Mouse (Mus musculus): ENCODE results near the gene Tnfrsf14.

The Tnfrsf14 gene

DNA sequence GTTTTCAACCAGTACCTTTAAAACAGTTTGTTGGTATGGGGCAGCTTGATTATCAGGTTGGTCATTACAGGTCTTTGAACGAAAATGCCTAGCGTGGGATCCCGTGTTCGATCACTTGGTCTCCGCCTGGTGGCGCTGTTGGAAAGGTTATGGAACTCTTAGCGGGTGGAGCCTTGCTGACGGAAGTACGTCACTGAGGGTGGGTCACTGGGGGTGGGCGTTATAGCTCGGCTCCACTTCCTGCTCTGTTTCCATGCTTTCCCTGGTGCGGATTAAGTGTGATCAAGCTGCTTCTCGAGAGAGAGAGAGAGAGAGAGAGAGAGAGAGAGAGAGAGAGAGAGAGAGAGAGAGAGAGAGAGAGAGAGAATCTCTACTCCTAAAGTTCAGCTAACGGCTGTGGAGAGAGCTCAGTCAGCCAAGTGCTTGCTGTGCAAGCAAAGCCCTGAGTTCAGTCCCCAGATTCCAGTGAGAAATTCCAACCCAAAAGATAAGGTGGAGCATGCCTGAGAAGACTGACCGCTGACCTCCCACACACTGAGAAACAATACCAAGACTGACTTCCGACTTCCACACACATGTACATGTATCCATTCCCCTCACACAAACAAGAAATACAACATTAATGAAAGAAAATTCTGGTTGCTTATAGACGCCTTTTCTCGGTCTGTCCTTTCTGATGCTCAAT lies 50.4 kb downstream of the Tnfrsf14 start:
- peak; percentile 93 for DNase-seq (ENCODE audit: low spot score)

GRCm38 (mm10) chr4:154873186-154873585 lies 55.2 kb downstream of the Tnfrsf14 start:
- DNase-seq (ENCODE audit: low spot score) = no peak
